Mouse (Mus musculus) spleen, postnatal 36 days (tissue): ENCODE results near the gene Spata22.
A peak's percentile ranks its signal among the peaks of the same experiment; 100 is the strongest.
"Not testable (repeated sequence)": the region's sequence is repeated elsewhere in the genome, so short reads cannot be mapped to it uniquely, and the experiment has no call there.

ENCODE experiments used
- DNase-seq, 2 experiments: peaks; one replicate each; pipeline ENCODE4 v3.0.0; 2022; ENCODE audit warnings: low spot score in 2 of 2, mixed read lengths in 1 of 2

Spata22 gene

GRCm38 (mm10) chr11:73329442-73329841 lies at the start of gene Spata22, which contains the start of the genes Aspa and Gm49340:
Gene Spata22, plus strand, starts transcription at chr11:73329741.
Gene Aspa, minus strand, starts transcription at chr11:73329596.
Gene Gm49340, plus strand, starts transcription at chr11:73329741.
- DNase-seq: no peak

GRCm38 (mm10) chr11:73280710-73281109 lies 48.8 kb upstream of the Spata22 start:
- DNase-seq: no peak

- DNase-seq: no peak
Observed at GRCm38 (mm10) chr11:73281528-73282027, 48.0 kb upstream of the Spata22 start.

- DNase-seq: no peak
Observed at GRCm38 (mm10) chr11:73283369-73283768, 46.2 kb upstream of the Spata22 start.

GRCm38 (mm10) chr11:73283926-73284325 lies 45.6 kb upstream of the Spata22 start:
- no peak for DNase-seq

- no peak for DNase-seq
Observed at GRCm38 (mm10) chr11:73284351-73284750, 45.2 kb upstream of the Spata22 start.

GRCm38 (mm10) chr11:73289621-73290020 lies 39.9 kb upstream of the Spata22 start:
- no peak for DNase-seq

- DNase-seq: no peak
Observed at GRCm38 (mm10) chr11:73303123-73303522, 26.4 kb upstream of the Spata22 start.

- no peak for DNase-seq
Observed at GRCm38 (mm10) chr11:73315961-73316360, 13.6 kb upstream of the Spata22 start.

GRCm38 (mm10) chr11:73318581-73318980 lies 11.0 kb upstream of the Spata22 start:
- not testable (repeated sequence) for DNase-seq

- DNase-seq: not testable (repeated sequence)
Observed at GRCm38 (mm10) chr11:73321064-73321463, 8.5 kb upstream of the Spata22 start.

- DNase-seq: no peak
Observed at GRCm38 (mm10) chr11:73323906-73324830, 5.4 kb upstream of the Spata22 start.

- peak; percentile 1 to 4 for DNase-seq
Observed at GRCm38 (mm10) chr11:73326485-73326886, 3.1 kb upstream of the Spata22 start.

GRCm38 (mm10) chr11:73327361-73327760 lies 2.2 kb upstream of the Spata22 start:
- DNase-seq: no peak

- DNase-seq: no peak
Observed at GRCm38 (mm10) chr11:73333357-73333756, 3.8 kb downstream of the Spata22 start.

GRCm38 (mm10) chr11:73336919-73337318 lies 7.4 kb downstream of the Spata22 start:
- no peak for DNase-seq

GRCm38 (mm10) chr11:73350483-73350882 lies 20.9 kb downstream of the Spata22 start, which contains the start of gene Olfr20:
Gene Olfr20, plus strand, starts transcription at chr11:73350783.
- no peak for DNase-seq

GRCm38 (mm10) chr11:73370946-73371345 lies 41.4 kb downstream of the Spata22 start, which contains the start of gene Olfr376:
Gene Olfr376, plus strand, starts transcription at chr11:73371246.
- no peak for DNase-seq

GRCm38 (mm10) chr11:73395374-73395773 lies 65.8 kb downstream of the Spata22 start:
- DNase-seq: no peak
